Mouse (Mus musculus) forebrain, embryonic 14.5 days (tissue): ENCODE results near the gene Gins3. TPM values are rescaled to one million over a fixed set of nuclear protein-coding genes. Genes with fewer than 3 reads are reported as not detected.
A peak's percentile ranks its signal among the peaks of the same experiment; 100 is the strongest.
"Not testable (repeated sequence)": the region's sequence is repeated elsewhere in the genome, so short reads cannot be mapped to it uniquely, and the experiment has no call there.

Experiments
- ATAC-seq: fragments of 200-750 bp; cut with Nextera tagmentation; 2 replicates; pipeline ENCODE4 v1.8.0; 2017; ENCODE audit warnings: mild to moderate bottlenecking, moderate library complexity
- DNase-seq: peaks from one replicate; pipeline ENCODE4 v3.0.0-alpha.2; 2015; ENCODE audit warnings: low spot score
- H3K27ac ChIP-seq: fragments of 300-500 bp; sonication (generic); 2 replicates; pipeline ENCODE4 v1.5.1; 2014; ENCODE audit warnings: low read depth, mild to moderate bottlenecking, control low read depth, low read length, moderate library complexity
- H3K27me3 ChIP-seq: fragments of 300-500 bp; sonication (generic); replicated peaks from 2 replicates; pipeline ENCODE4 v1.6.1; 2014; ENCODE audit warnings: low read length, control low read depth, mixed read lengths; ENCODE audit not compliant: control insufficient read depth, insufficient read depth
- H3K36me3 ChIP-seq: fragments of 300-500 bp; sonication (generic); 2 replicates; pipeline ENCODE4 v1.6.1; 2014; ENCODE audit warnings: low read length, control low read depth; ENCODE audit not compliant: control insufficient read depth, insufficient read depth
- H3K4me1 ChIP-seq: fragments of 300-500 bp; sonication (generic); 2 replicates; pipeline ENCODE4 v1.6.1; 2014; ENCODE audit warnings: antibody characterized with exemption, low read length, control low read depth; ENCODE audit not compliant: control insufficient read depth, insufficient read depth
- H3K4me2 ChIP-seq: fragments of 300-500 bp; sonication (generic); 2 replicates; pipeline ENCODE4 v1.6.1; 2014; ENCODE audit warnings: mild to moderate bottlenecking, control low read depth, low read length
- H3K4me3 ChIP-seq: fragments of 300-500 bp; sonication (generic); 2 replicates; pipeline ENCODE4 v1.5.1; 2014; ENCODE audit warnings: low read depth, low read length, control low read depth
- H3K9ac ChIP-seq: fragments of 300-500 bp; sonication (generic); 2 replicates; pipeline ENCODE4 v1.6.1; 2014; ENCODE audit warnings: mild to moderate bottlenecking, low read length, control low read depth, moderate library complexity
- H3K9me3 ChIP-seq: fragments of 300-500 bp; sonication (generic); replicated peaks from 2 replicates; pipeline ENCODE4 v1.6.1; 2016; ENCODE audit warnings: low read length, control low read depth, mixed read lengths; ENCODE audit not compliant: control insufficient read depth
- WGBS: fragments of 180-500 bp; shearing (Covaris S2); extraction: QIAGEN DNeasy Blood & Tissue Kit; methylation state at CpG from one replicate; pipeline ENCODE4 v1.1.7; 2014; 5-methylcytosine and 5-hydroxymethylcytosine counted together
- polyA plus RNA-seq: library from polyadenylated mRNA; unstranded; fragments of >200 nt; fragmentation: Nextera tagmentation; extraction: Ambion mirVana; gene quantifications from 2 replicates; pipeline ENCODE4 v1.2.1, GENCODE M21; 2014

The Gins3 gene
- polyA plus RNA-seq, 1 experiment from 2014 or later = 13.3 TPM

GRCm38 (mm10) chr8:95599861-95600260 is 33.4 kb upstream of the Gins3 start:
- Histone ChIP-seq H3K36me3 (no peaks in the 10 kb centered on the region), H3K4me2 (no peak overlapping the region), H3K4me3 (no peak overlapping the region), H3K9me3 (no peaks in the 10 kb centered on the region), H3K27ac (no peak overlapping the region), H3K9ac (no peak overlapping the region), H3K4me1 (no peaks in the 10 kb centered on the region), H3K27me3 (no peaks in the 10 kb centered on the region)
- DNase-seq (peak; percentile 84), ATAC-seq (peak; percentile 76)
- 6% methylated on average over 11 of the region's 11 CpGs for WGBS

GRCm38 (mm10) chr8:95601306-95601705 is 31.9 kb upstream of the Gins3 start:
- ATAC-seq (no peak), DNase-seq (no peak)
- 68% methylated on average over 15 of the region's 15 CpGs for WGBS
- no peak overlapping the region for H3K27ac ChIP-seq
- no peaks in the 10 kb centered on the region for H3K27me3 ChIP-seq
- H3K36me3 ChIP-seq = no peaks in the 10 kb centered on the region
- H3K9me3 ChIP-seq = no peaks in the 10 kb centered on the region
- H3K4me2 ChIP-seq = no peak overlapping the region
- H3K4me3 ChIP-seq = no peak overlapping the region
- no peak overlapping the region for H3K9ac ChIP-seq
- H3K4me1 ChIP-seq = no peaks in the 10 kb centered on the region

DNA sequence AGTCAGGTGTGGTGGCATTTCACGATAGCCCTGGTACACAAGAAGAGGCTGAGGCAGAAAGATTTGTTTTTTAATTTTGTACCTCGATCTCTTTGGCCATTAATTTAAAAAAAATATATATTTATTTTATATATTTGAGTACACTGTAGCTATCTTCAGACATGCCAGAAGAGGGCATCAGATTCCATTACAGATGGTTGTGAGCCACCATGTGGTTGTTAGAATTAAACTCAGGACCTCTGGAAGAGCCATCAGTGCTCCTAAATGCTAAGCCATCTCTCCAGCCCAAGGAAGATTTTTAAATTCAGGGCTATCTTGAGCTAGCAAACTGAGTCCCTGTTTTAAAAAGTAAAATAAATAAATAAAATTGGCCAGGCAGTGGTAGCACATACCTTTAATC is 31.1 kb upstream of the Gins3 start:
- Histone ChIP-seq H3K9me3 (no peaks in the 10 kb centered on the region), H3K27ac (no peak overlapping the region), H3K4me1 (no peaks in the 10 kb centered on the region), H3K4me2 (no peak overlapping the region), H3K36me3 (no peaks in the 10 kb centered on the region), H3K9ac (no peak overlapping the region), H3K4me3 (no peak overlapping the region), H3K27me3 (no peaks in the 10 kb centered on the region)
- WGBS = 74% methylated on average over 2 of the region's 2 CpGs
- ATAC-seq = no peak
- no peak for DNase-seq

DNA sequence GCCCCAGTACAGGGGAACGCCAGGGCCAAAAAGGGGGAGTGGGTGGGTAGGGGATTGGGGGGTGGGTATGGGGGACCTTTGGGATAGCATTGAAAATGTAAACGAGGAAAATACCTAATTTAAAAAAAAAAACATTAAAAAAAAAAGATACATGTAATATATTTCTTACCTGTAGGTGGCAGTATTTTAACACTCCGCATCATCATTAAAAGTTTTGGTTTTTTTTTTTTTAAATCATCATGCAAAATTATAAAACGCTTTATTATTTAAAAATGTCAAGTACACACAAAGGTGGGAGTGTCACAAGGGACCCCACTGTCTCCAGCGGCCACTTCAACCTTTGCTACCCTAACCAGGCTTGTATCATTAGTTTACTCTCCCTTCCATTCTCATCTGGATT is 26.7 kb upstream of the Gins3 start:
- ATAC-seq, H3K27me3 ChIP-seq, H3K9me3 ChIP-seq, H3K9ac ChIP-seq, H3K4me3 ChIP-seq, H3K4me1 ChIP-seq, H3K36me3 ChIP-seq, H3K27ac ChIP-seq, DNase-seq, H3K4me2 ChIP-seq: not testable (repeated sequence)
- 21% methylated on average over 4 of the region's 5 CpGs for WGBS

- no peaks in the 10 kb centered on the region for H3K36me3 ChIP-seq
- WGBS = 47% methylated on average over 9 of the region's 9 CpGs
- H3K4me2 ChIP-seq = no peak overlapping the region
- DNase-seq = no peak
- H3K27me3 ChIP-seq = no peaks in the 10 kb centered on the region
- no peaks in the 10 kb centered on the region for H3K9me3 ChIP-seq
- H3K27ac ChIP-seq = no peak overlapping the region
- ATAC-seq = no peak
- H3K9ac ChIP-seq = no peak overlapping the region
- no peak overlapping the region for H3K4me3 ChIP-seq
- no peaks in the 10 kb centered on the region for H3K4me1 ChIP-seq
Measured at GRCm38 (mm10) chr8:95607210-95607609, 26.0 kb upstream of the Gins3 start.

- Histone ChIP-seq H3K4me1 (no peaks in the 10 kb centered on the region), H3K4me2 (no peak overlapping the region), H3K9me3 (no peaks in the 10 kb centered on the region), H3K36me3 (no peaks in the 10 kb centered on the region), H3K27ac (no peak overlapping the region), H3K27me3 (no peaks in the 10 kb centered on the region), H3K4me3 (no peak overlapping the region), H3K9ac (no peak overlapping the region)
- ATAC-seq = no peak
- no peak for DNase-seq
- 89% methylated on average over 5 of the region's 5 CpGs for WGBS
Measured at GRCm38 (mm10) chr8:95609406-95609805, 23.8 kb upstream of the Gins3 start.

DNA sequence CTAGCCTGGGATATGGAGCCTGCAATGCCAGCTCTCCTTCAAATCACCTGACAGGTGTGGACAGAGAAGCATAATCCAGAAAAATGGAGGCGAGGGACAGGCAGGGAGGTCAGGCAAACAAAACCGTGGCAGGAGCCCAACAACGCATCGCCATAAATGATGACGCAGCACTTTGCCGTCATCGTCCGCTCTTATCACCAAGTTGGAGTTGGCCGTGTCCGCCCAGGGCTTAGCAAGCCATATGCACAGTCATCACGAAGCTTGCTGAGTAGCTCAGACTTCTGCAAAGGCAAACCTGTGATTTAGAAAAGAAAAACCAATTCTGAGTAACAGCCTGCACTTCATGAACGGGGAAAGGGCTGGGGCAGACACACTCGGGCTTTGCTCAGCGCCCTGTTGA is 22.5 kb upstream of the Gins3 start:
- DNase-seq = no peak
- no peak for ATAC-seq
- no peak overlapping the region for H3K4me3 ChIP-seq
- no peaks in the 10 kb centered on the region for H3K9me3 ChIP-seq
- no peaks in the 10 kb centered on the region for H3K36me3 ChIP-seq
- no peaks in the 10 kb centered on the region for H3K27me3 ChIP-seq
- H3K27ac ChIP-seq = no peak overlapping the region
- H3K4me2 ChIP-seq = no peak overlapping the region
- 89% methylated on average over 14 of the region's 14 CpGs for WGBS
- no peak overlapping the region for H3K9ac ChIP-seq
- no peaks in the 10 kb centered on the region for H3K4me1 ChIP-seq

DNA sequence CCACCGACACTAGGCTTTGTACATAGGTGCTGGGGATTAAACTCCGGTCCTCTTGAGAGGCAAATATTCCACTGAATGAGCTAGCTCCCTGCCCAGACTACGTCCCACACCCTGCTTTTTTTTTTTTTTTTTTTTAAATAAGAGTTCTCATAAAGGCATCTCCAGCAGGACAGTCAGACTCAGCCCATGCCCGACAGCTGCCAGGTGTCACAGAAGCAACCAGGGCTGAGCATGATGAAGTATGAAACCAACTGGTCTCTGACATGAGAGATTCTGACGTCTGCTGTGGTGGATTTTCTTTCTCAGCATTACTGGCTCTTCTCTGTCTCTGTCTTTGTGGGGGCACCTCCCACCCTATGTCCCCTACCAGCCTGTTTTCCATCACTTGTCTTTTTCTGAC is 21.5 kb upstream of the Gins3 start:
- H3K4me3 ChIP-seq = no peak overlapping the region
- H3K9ac ChIP-seq = no peak overlapping the region
- H3K4me1 ChIP-seq = no peaks in the 10 kb centered on the region
- WGBS = 52% methylated on average over 5 of the region's 5 CpGs
- H3K36me3 ChIP-seq = no peaks in the 10 kb centered on the region
- ATAC-seq (no peak), DNase-seq (no peak)
- H3K27ac ChIP-seq = no peak overlapping the region
- no peak overlapping the region for H3K4me2 ChIP-seq
- H3K27me3 ChIP-seq = no peaks in the 10 kb centered on the region
- H3K9me3 ChIP-seq = no peaks in the 10 kb centered on the region

GRCm38 (mm10) chr8:95616383-95616782 is 16.9 kb upstream of the Gins3 start:
- ATAC-seq = no peak
- no peaks in the 10 kb centered on the region for H3K36me3 ChIP-seq
- WGBS = 92% methylated on average over 7 of the region's 7 CpGs

More at GRCm38 (mm10) chr8:95616383-95616782, 16.9 kb upstream of the Gins3 start:
- Histone ChIP-seq H3K27me3 (no peaks in the 10 kb centered on the region), H3K4me2 (no peak overlapping the region), H3K9ac (no peak overlapping the region), H3K9me3 (no peaks in the 10 kb centered on the region), H3K27ac (no peak overlapping the region), H3K4me3 (no peak overlapping the region), H3K4me1 (no peaks in the 10 kb centered on the region)
- DNase-seq = no peak
